Mouse (Mus musculus) MEL (cell line): ENCODE results near the gene Mast1. TPM values are rescaled to one million over a fixed set of nuclear protein-coding genes. Genes with fewer than 3 reads are reported as not detected.
A peak's percentile ranks its signal among the peaks of the same experiment; 100 is the strongest.

Experiments
- DNase-seq: peaks from one replicate; pipeline ENCODE4 v3.0.0; 2011; ENCODE audit warnings: low read depth, low spot score
- H3K27ac ChIP-seq: 2 replicates; pipeline ENCODE4 v1.5.1; 2012; ENCODE audit warnings: low read depth, mild to moderate bottlenecking, control low read depth, low read length, moderate library complexity; ENCODE audit not compliant: control insufficient read depth
- H3K27me3 ChIP-seq, 2 experiments: fragments of 150-350 bp in 1 of 2; sonication (generic) in 1 of 2; 2 replicates each; pipeline ENCODE4 v1.6.1; 2012; ENCODE audit warnings: low read length in 2 of 2, mild to moderate bottlenecking in 2 of 2, improper control_type of control experiment in 1 of 2, moderate library complexity in 1 of 2; ENCODE audit not compliant: insufficient read depth in 2 of 2, control insufficient read depth in 1 of 2
- H3K36me3 ChIP-seq, 2 experiments: 2 replicates each; pipeline ENCODE4 v1.6.1; 2012 to 2014; ENCODE audit warnings: low read length in 2 of 2, improper control_type of control experiment in 1 of 2, inconsistent platforms in 1 of 2, mild to moderate bottlenecking in 1 of 2; ENCODE audit not compliant: insufficient read depth in 2 of 2, control insufficient read depth in 1 of 2
- H3K4me1 ChIP-seq, 2 experiments: fragments of 150-350 bp in 1 of 2; sonication (generic) in 1 of 2; 2 replicates each; pipeline ENCODE4 v1.6.1; 2012; ENCODE audit warnings: low read length in 2 of 2, improper control_type of control experiment in 1 of 2, mild to moderate bottlenecking in 1 of 2; ENCODE audit not compliant: insufficient read depth in 2 of 2, control insufficient read depth in 1 of 2
- H3K4me3 ChIP-seq, 2 experiments: fragments of 150-350 bp in 1 of 2; sonication (generic) in 1 of 2; 2 replicates each; pipeline ENCODE4 v1.5.1; 2012; ENCODE audit warnings: low read depth in 2 of 2, low read length in 2 of 2, mild to moderate bottlenecking in 2 of 2, moderate library complexity in 2 of 2, control low read depth in 1 of 2, improper control_type of control experiment in 1 of 2; ENCODE audit not compliant: control insufficient read depth in 1 of 2, insufficient read depth in 1 of 2
- H3K79me2 ChIP-seq: 2 replicates; pipeline ENCODE4 v1.6.1; 2012; ENCODE audit warnings: mild to moderate bottlenecking, low read length, moderate library complexity; ENCODE audit not compliant: control insufficient read depth, poor library complexity, insufficient read depth
- H3K9ac ChIP-seq: 2 replicates; pipeline ENCODE4 v1.6.1; 2012; ENCODE audit warnings: low read depth, mild to moderate bottlenecking, control low read depth, low read length, moderate library complexity; ENCODE audit not compliant: control insufficient read depth, poor library complexity, severe bottlenecking
- H3K9me3 ChIP-seq: fragments of 150-350 bp; sonication (generic); replicated peaks from 2 replicates; pipeline ENCODE4 v1.6.1; 2012; ENCODE audit warnings: mild to moderate bottlenecking, low read length, improper control_type of control experiment, moderate library complexity; ENCODE audit not compliant: insufficient read depth
- BHLHE40 ChIP-seq: IDR thresholded peaks from 2 replicates; pipeline ENCODE4 v1.6.1; 2012; ENCODE audit warnings: low read depth, mild to moderate bottlenecking, inconsistent platforms, low read length, improper control_type of control experiment, borderline replicate concordance
- E2F4 ChIP-seq: IDR thresholded peaks from 2 replicates; pipeline ENCODE4 v1.6.1; 2011; ENCODE audit warnings: low read depth, low read length, improper control_type of control experiment, borderline replicate concordance
- EP300 ChIP-seq, 2 experiments: IDR thresholded peaks; 2 replicates each; pipeline ENCODE4 v1.6.1; 2011; ENCODE audit warnings: improper control_type of control experiment in 2 of 2, low read length in 2 of 2, low read depth in 1 of 2, mild to moderate bottlenecking in 1 of 2
- ETS1 ChIP-seq: IDR thresholded peaks from 2 replicates; pipeline ENCODE4 v1.6.1; 2012; ENCODE audit warnings: low read depth, mild to moderate bottlenecking, inconsistent platforms, low read length, improper control_type of control experiment, moderate library complexity
- GABPA ChIP-seq: IDR thresholded peaks from 2 replicates; pipeline ENCODE4 v1.6.1; 2012; ENCODE audit warnings: low read depth, mild to moderate bottlenecking, inconsistent platforms, low read length, improper control_type of control experiment, moderate library complexity
- GATA1 ChIP-seq: IDR thresholded peaks from 2 replicates; pipeline ENCODE4 v1.6.1; 2011; ENCODE audit warnings: low read depth, low read length, improper control_type of control experiment
- HCFC1 ChIP-seq: IDR thresholded peaks from 2 replicates; pipeline ENCODE4 v1.6.1; 2012; ENCODE audit warnings: low read depth, mild to moderate bottlenecking, inconsistent platforms, low read length, improper control_type of control experiment, moderate library complexity
- JUND ChIP-seq: IDR thresholded peaks from 2 replicates; pipeline ENCODE4 v1.6.1; 2011; ENCODE audit warnings: low read depth, mild to moderate bottlenecking, improper control_type of control experiment, low read length
- MAFK ChIP-seq: IDR thresholded peaks from 2 replicates; pipeline ENCODE4 v1.6.1; 2011; ENCODE audit warnings: low read depth, mild to moderate bottlenecking, low read length, improper control_type of control experiment, borderline replicate concordance
- MAX ChIP-seq: IDR thresholded peaks from 2 replicates; pipeline ENCODE4 v1.6.1; 2011; ENCODE audit warnings: low read length, improper control_type of control experiment
- MAZ ChIP-seq: IDR thresholded peaks from 2 replicates; pipeline ENCODE4 v1.6.1; 2012; ENCODE audit warnings: low read depth, mild to moderate bottlenecking, inconsistent platforms, low read length, improper control_type of control experiment
- MXI1 ChIP-seq: IDR thresholded peaks from 2 replicates; pipeline ENCODE4 v1.6.1; 2011; ENCODE audit warnings: mild to moderate bottlenecking, low read depth, low read length, improper control_type of control experiment
- MYB ChIP-seq: IDR thresholded peaks from 2 replicates; pipeline ENCODE4 v1.6.1; 2011; ENCODE audit warnings: mild to moderate bottlenecking, low read depth, low read length, improper control_type of control experiment
- MYC ChIP-seq: IDR thresholded peaks from 2 replicates; pipeline ENCODE4 v1.6.1; 2011; ENCODE audit warnings: low read depth, mild to moderate bottlenecking, low read length, improper control_type of control experiment, moderate library complexity
- POLR2A ChIP-seq, 2 experiments: IDR thresholded peaks; 2 replicates each; pipeline ENCODE4 v1.6.1; 2011 to 2012; ENCODE audit warnings: low read length in 2 of 2, mild to moderate bottlenecking in 2 of 2, control low read depth in 1 of 2, improper control_type of control experiment in 1 of 2, low read depth in 1 of 2, moderate library complexity in 1 of 2; ENCODE audit not compliant: control insufficient read depth in 1 of 2, insufficient read depth in 1 of 2, poor library complexity in 1 of 2
- POLR2AphosphoS2 ChIP-seq: IDR thresholded peaks from 2 replicates; pipeline ENCODE4 v1.6.1; 2011; ENCODE audit warnings: low read length, improper control_type of control experiment
- RAD21 ChIP-seq: IDR thresholded peaks from 2 replicates; pipeline ENCODE4 v1.6.1; 2011; ENCODE audit warnings: mild to moderate bottlenecking, low read depth, low read length, improper control_type of control experiment
- SIN3A ChIP-seq: IDR thresholded peaks from 2 replicates; pipeline ENCODE4 v1.6.1; 2012; ENCODE audit warnings: low read length, improper control_type of control experiment, inconsistent platforms
- TAL1 ChIP-seq: IDR thresholded peaks from 2 replicates; pipeline ENCODE4 v1.6.1; 2012; ENCODE audit warnings: mild to moderate bottlenecking, inconsistent platforms, low read length, moderate library complexity, mixed read lengths
- TBP ChIP-seq: IDR thresholded peaks from 2 replicates; pipeline ENCODE4 v1.8.0; 2011; ENCODE audit warnings: low read depth, low read length, improper control_type of control experiment
- TCF12 ChIP-seq: IDR thresholded peaks from 2 replicates; pipeline ENCODE4 v1.6.1; 2014; ENCODE audit warnings: low read depth, mild to moderate bottlenecking, inconsistent platforms, low read length, improper control_type of control experiment, moderate library complexity
- ZKSCAN1 ChIP-seq: IDR thresholded peaks from 2 replicates; pipeline ENCODE4 v1.6.1; 2012; ENCODE audit warnings: low read depth, mild to moderate bottlenecking, inconsistent platforms, low read length, improper control_type of control experiment, moderate library complexity
- ZMIZ1 ChIP-seq: IDR thresholded peaks from 2 replicates; pipeline ENCODE4 v1.6.1; 2012; ENCODE audit warnings: low read depth, mild to moderate bottlenecking, inconsistent platforms, low read length, improper control_type of control experiment, moderate library complexity
- ZNF384 ChIP-seq: IDR thresholded peaks from 2 replicates; pipeline ENCODE4 v1.6.1; 2012; ENCODE audit warnings: low read depth, mild to moderate bottlenecking, inconsistent platforms, low read length, improper control_type of control experiment
- polyA plus RNA-seq, 2 experiments: library from polyadenylated mRNA; stranded (reverse) in 1 of 2; unstranded in 1 of 2; fragments of >175 nt in 1 of 2; fragments of >200 nt in 1 of 2; gene quantifications; 2 replicates each; pipeline versions ENCODE4 v1.2.1 to v1.2.4; 2012; ENCODE audit warnings: low replicate concordance in 2 of 2, low read depth in 1 of 2; ENCODE audit not compliant: insufficient read length in 2 of 2, insufficient read depth in 1 of 2, missing spikeins in 1 of 2
- total RNA-seq: library from RNA; depleted of rRNA; stranded (reverse); fragments of 300-350 nt; gene quantifications from 2 replicates; pipeline ENCODE4 v1.2.3, GENCODE M21; 2012

Gene Mast1
- total and polyA plus RNA-seq, 3 experiments = 0.77 to 4.5 TPM; not detected in 1

DNA sequence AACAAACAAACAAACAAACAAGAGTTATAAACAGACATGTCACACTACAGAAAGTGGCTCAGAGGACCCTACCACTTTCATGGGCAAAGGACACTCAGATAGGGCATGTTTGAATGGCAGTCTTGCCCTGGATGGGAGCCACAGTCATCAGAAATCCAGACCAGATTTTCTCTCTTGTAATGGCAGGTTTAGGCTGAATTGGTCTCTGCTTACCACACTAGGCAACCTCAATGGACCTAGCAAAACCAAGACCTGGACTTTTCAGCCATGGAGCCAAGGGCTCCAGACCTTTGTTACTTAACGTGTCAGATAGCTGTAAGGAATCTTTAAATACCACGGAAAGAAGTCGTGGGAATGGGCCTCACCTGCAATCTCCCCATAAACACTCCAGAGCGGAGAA lies 6.5 kb upstream of the Mast1 start:
- H3K79me2 ChIP-seq = no peaks in the 10 kb centered on the region
- no peak overlapping the region for H3K27ac ChIP-seq
- peaks cover 0 to 4% of the 10 kb centered on the region in 2 experiments for H3K27me3 ChIP-seq
- no peak for DNase-seq
- H3K9ac ChIP-seq = no peak overlapping the region
- no peaks in the 10 kb centered on the region for H3K9me3 ChIP-seq
- no peaks in the 10 kb centered on the region; a peak in 1 of 4 replicates for H3K4me1 ChIP-seq
- no peak for TF ChIP-seq SIN3A
- TF ChIP-seq E2F4 = no peak
- no peak for TF ChIP-seq ZKSCAN1
- no peak for TF ChIP-seq TCF12
- TF ChIP-seq RAD21 = no peak
- TF ChIP-seq MYC = no peak
- TF ChIP-seq MAZ = no peak
- TF ChIP-seq TAL1 = no peak
- no peak for TF ChIP-seq TBP
- no peak for TF ChIP-seq GATA1
- TF ChIP-seq MYB = no peak
- no peak for TF ChIP-seq EP300 (IDR thresholded peaks at IDR 0.05; ENCODE audit: low read depth in 1 of 2, low read length in 2 of 2)
- no peak for TF ChIP-seq MXI1
- no peak for TF ChIP-seq POLR2AphosphoS2
- no peak for TF ChIP-seq ZMIZ1
- TF ChIP-seq GABPA = no peak
- TF ChIP-seq MAFK = no peak
- no peak for TF ChIP-seq ETS1
- no peak for TF ChIP-seq HCFC1
- no peak overlapping the region for H3K4me3 ChIP-seq
- H3K36me3 ChIP-seq = no peaks in the 10 kb centered on the region

DNA sequence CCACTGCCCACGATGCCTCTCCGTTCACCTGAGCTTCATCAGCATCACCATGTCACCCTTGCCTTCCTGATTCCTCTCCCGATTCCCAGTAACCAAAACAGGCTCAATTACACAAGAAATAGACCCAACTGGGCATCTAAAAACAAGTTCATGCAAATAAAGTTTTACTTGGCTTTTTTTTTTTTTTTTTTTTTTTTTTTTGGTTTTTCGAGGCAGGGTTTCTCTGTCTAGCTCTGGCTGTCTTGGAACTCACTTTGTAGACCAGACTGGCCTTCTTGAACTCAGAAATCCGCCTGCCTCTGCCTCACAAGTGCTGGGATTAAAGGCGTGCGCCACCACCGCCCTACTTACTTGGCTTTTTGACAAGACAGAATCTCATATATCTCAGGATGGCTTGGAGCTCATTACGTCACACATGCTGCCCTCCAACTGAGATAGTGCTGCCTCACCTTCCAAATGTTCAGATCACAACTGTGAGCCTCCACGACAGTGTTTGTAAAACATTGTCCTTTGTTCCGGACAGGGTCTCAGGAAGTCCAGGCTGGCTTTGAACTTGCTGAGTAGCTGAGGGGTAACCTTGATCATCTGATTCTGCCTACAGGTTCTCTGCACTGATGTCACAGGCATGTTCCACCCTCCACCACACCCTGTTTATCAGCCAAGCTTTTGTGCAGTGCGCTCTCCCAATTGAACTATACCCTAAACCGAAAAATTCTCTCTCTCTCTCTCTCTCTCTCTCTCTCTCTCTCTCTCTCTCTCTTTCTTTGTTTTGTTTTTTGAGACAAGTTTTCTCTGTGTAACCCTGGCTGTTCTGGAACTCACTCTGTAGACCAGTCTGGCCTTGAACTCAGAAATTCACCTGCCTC lies 694 bp upstream of the Mast1 start:
- H3K4me1 ChIP-seq = peaks cover 0 to 26% of the 10 kb centered on the region in 2 experiments; a peak in 3 of 4 replicates
- H3K36me3 ChIP-seq = peaks cover 0 to 13% of the 10 kb centered on the region in 2 experiments; a peak in 2 of 4 replicates
- H3K9ac ChIP-seq = no peak overlapping the region
- no peaks in the 10 kb centered on the region for H3K9me3 ChIP-seq
- TF ChIP-seq POLR2AphosphoS2 (no peak), EP300 (IDR thresholded peaks at IDR 0.05; ENCODE audit: low read depth in 1 of 2, low read length in 2 of 2) (no peak), JUND (peak; percentile 87), MAX (no peak), POLR2A (IDR thresholded peaks at IDR 0.05; ENCODE audit: control insufficient read depth in 1 of 2, insufficient read depth in 1 of 2, low read depth in 1 of 2, low read length in 2 of 2, poor library complexity in 1 of 2) (no peak), TCF12 (no peak), GATA1 (0 out of 2 replicates have a peak, but pooled peaks have one; percentile 16), MYB (no peak), BHLHE40 (no peak), MXI1 (no peak), HCFC1 (no peak), ZNF384 (peak; percentile 80)
- H3K4me3 ChIP-seq = no peak overlapping the region
- no peak overlapping the region for H3K27ac ChIP-seq
- no peaks in the 10 kb centered on the region for H3K27me3 ChIP-seq
- peak; percentile 72 for DNase-seq
- H3K79me2 ChIP-seq = no peaks in the 10 kb centered on the region
